Mouse (Mus musculus) liver, postnatal 0 days (tissue): Measurements from ENCODE around the gene Dhcr24. TPM values are rescaled to one million over a fixed set of nuclear protein-coding genes. Genes with fewer than 3 reads are reported as not detected.

Source experiments
- ATAC-seq: fragments of 200-750 bp; cut with Nextera tagmentation; 2 replicates; pipeline ENCODE4 v1.8.0; 2017; ENCODE audit warnings: mild to moderate bottlenecking, moderate library complexity
- DNase-seq: peaks from one replicate; pipeline ENCODE4 v3.0.0-alpha.2; 2016
- H3K27ac ChIP-seq: fragments of 300-500 bp; sonication (generic); 2 replicates; pipeline ENCODE4 v1.5.1; 2014; ENCODE audit warnings: antibody characterized with exemption, moderate library complexity, mild to moderate bottlenecking, low read depth
- H3K27me3 ChIP-seq: fragments of 300-500 bp; sonication (generic); 2 replicates; pipeline ENCODE4 v1.6.1; 2014; ENCODE audit warnings: low read length, control low read depth, mixed read lengths; ENCODE audit not compliant: insufficient read depth
- H3K36me3 ChIP-seq: fragments of 300-500 bp; sonication (generic); replicated peaks from 2 replicates; pipeline ENCODE4 v1.6.1; 2014; ENCODE audit warnings: mild to moderate bottlenecking, control low read depth, low read length, moderate library complexity, mixed read lengths; ENCODE audit not compliant: insufficient read depth
- H3K4me1 ChIP-seq: fragments of 300-500 bp; sonication (generic); 2 replicates; pipeline ENCODE4 v1.6.1; 2014; ENCODE audit warnings: antibody characterized with exemption, mild to moderate bottlenecking, control low read depth; ENCODE audit not compliant: insufficient read depth
- H3K4me2 ChIP-seq: fragments of 300-500 bp; sonication (generic); 2 replicates; pipeline ENCODE4 v1.6.1; 2014; ENCODE audit warnings: low read depth, mild to moderate bottlenecking, low read length, moderate library complexity, mixed read lengths
- H3K4me3 ChIP-seq: fragments of 300-500 bp; sonication (generic); 2 replicates; pipeline ENCODE4 v1.5.1; 2014; ENCODE audit warnings: low read depth, low read length
- H3K9ac ChIP-seq: fragments of 300-500 bp; sonication (generic); replicated peaks from 2 replicates; pipeline ENCODE4 v1.6.1; 2014; ENCODE audit warnings: mild to moderate bottlenecking, moderate library complexity
- H3K9me3 ChIP-seq: fragments of 300-500 bp; sonication (generic); 2 replicates; pipeline ENCODE4 v1.6.1; 2016; ENCODE audit warnings: mild to moderate bottlenecking, control low read depth, low read length, mixed read lengths
- CTCF ChIP-seq: sonication (generic); IDR thresholded peaks from 2 replicates; pipeline ENCODE4 v1.5.1; 2016; ENCODE audit warnings: antibody characterized with exemption, low read depth
- EP300 ChIP-seq: IDR thresholded peaks from 2 replicates; pipeline ENCODE4 v1.6.1; 2016; ENCODE audit warnings: antibody characterized with exemption, low read depth, mild to moderate bottlenecking
- WGBS: fragments of 180-500 bp; shearing (Covaris S2); extraction: QIAGEN DNeasy Blood & Tissue Kit; methylation state at CpG from one replicate; pipeline ENCODE4 v1.1.7; 2014; ENCODE audit not compliant: insufficient replicate concordance; 5-methylcytosine and 5-hydroxymethylcytosine counted together
- polyA plus RNA-seq: library from polyadenylated mRNA; unstranded; fragments of >200 nt; fragmentation: Nextera tagmentation; extraction: Ambion mirVana; gene quantifications from 2 replicates; pipeline ENCODE4 v1.2.1, GENCODE M21; 2015

Dhcr24 gene
- polyA plus RNA-seq, 1 experiment from 2014 or later, result 17.1 TPM

GRCm38 (mm10) chr4:106557978-106558377 lies 2.9 kb upstream of the Dhcr24 start:
- DNase-seq (no peak), ATAC-seq (no peak)
- 0 out of 2 replicates have a peak, but pooled peaks cover 3% of the 10 kb centered on the region for H3K27me3 ChIP-seq
- H3K4me3 ChIP-seq, result no peak overlapping the region
- no peak overlapping the region for H3K9ac ChIP-seq
- H3K27ac ChIP-seq, result peak overlapping the region; percentile 95
- H3K9me3 ChIP-seq, result no peaks in the 10 kb centered on the region
- no peak overlapping the region for H3K4me2 ChIP-seq
- TF ChIP-seq EP300, result no peak
- peaks cover 9% of the 10 kb centered on the region for H3K4me1 ChIP-seq
- no peaks in the 10 kb centered on the region for H3K36me3 ChIP-seq
- WGBS, result no CpG with 5 or more reads among the region's 1 CpGs

GRCm38 (mm10) chr4:106559343-106560212 lies 1.3 kb upstream of the Dhcr24 start:
- 31% methylated on average over 13 of the region's 13 CpGs for WGBS
- H3K4me3 ChIP-seq, result peak overlapping the region; percentile 85

DNA sequence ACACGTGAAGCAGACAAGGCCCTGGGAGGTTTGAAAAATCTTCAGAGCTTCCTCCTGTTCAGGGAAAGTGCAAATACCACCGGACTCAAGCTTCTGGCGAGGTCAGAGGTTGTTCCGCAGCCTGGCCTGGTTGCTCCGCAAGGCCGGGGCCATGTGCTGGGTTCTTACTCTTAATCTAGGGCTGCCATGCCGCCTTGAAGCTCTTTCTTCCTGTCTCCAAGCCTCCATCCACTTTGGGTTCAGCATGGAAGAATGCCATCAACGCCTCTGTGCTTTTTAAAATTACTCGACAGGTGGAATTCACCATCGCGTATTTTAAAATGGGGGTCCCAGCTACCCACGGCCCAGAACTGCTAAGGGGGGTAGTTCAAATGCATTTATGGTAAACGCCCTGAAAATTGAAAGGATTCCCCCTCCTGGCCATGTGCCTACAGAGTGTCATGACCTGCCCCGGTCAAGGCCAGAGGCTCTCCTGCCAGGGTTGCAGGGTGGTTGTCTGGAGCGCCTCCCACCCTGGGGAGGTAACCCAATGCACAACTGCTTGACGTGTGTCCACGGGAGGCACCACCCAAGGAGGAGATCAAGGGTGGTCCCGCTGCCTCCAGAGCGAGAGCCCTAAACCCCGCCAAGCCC lies 509 bp upstream of the Dhcr24 start:
- Histone ChIP-seq H3K9ac (peak overlapping the region; percentile 83), H3K4me1 (peaks cover 9% of the 10 kb centered on the region), H3K27me3 (0 out of 2 replicates have a peak, but pooled peaks cover 3% of the 10 kb centered on the region), H3K4me2 (peak overlapping the region; percentile 98), H3K36me3 (peaks cover 9% of the 10 kb centered on the region; the same call in 1 of the 2 replicates), H3K4me3 (peak overlapping the region; percentile 85), H3K27ac (peak overlapping the region; percentile 95), H3K9me3 (no peaks in the 10 kb centered on the region)
- DNase-seq, result no peak
- 4% methylated on average over 19 of the region's 20 CpGs for WGBS
- TF ChIP-seq CTCF (no peak), EP300 (peak; percentile 39; the same call in 1 of the 2 replicates)
- peak; percentile 71 for ATAC-seq

More at GRCm38 (mm10) chr4:106559343-106560212, 1.3 kb upstream of the Dhcr24 start:
- Histone ChIP-seq H3K9me3 (no peaks in the 10 kb centered on the region), H3K36me3 (0 out of 2 replicates have a peak, but pooled peaks cover 2% of the 10 kb centered on the region), H3K27ac (peak overlapping the region; percentile 95), H3K4me1 (peaks cover 9% of the 10 kb centered on the region), H3K27me3 (0 out of 2 replicates have a peak, but pooled peaks cover 3% of the 10 kb centered on the region), H3K4me2 (peak overlapping the region; percentile 98), H3K9ac (peak overlapping the region; percentile 83)
- ATAC-seq, result peak; percentile 54
- DNase-seq, result peak; percentile 38
- TF ChIP-seq CTCF (no peak), EP300 (peak; percentile 66)

- peak overlapping the region; percentile 83 for H3K9ac ChIP-seq
- DNase-seq (no peak), ATAC-seq (no peak)
- peaks cover 12% of the 10 kb centered on the region; the same call in 1 of the 2 replicates for H3K36me3 ChIP-seq
- peak overlapping the region; percentile 95 for H3K27ac ChIP-seq
- H3K27me3 ChIP-seq, result 0 out of 2 replicates have a peak, but pooled peaks cover 3% of the 10 kb centered on the region
- peaks cover 9% of the 10 kb centered on the region for H3K4me1 ChIP-seq
- H3K4me2 ChIP-seq, result peak overlapping the region; percentile 98
- peak overlapping the region; percentile 85 for H3K4me3 ChIP-seq
- no peaks in the 10 kb centered on the region for H3K9me3 ChIP-seq
- WGBS, result 12% methylated on average over 6 of the region's 6 CpGs
- TF ChIP-seq EP300 (no peak), CTCF (no peak)
Measured at GRCm38 (mm10) chr4:106562006-106562405, 1.2 kb downstream of the Dhcr24 start.

GRCm38 (mm10) chr4:106562837-106563790 lies 2.3 kb downstream of the Dhcr24 start:
- H3K27me3 ChIP-seq, result 0 out of 2 replicates have a peak, but pooled peaks cover 3% of the 10 kb centered on the region
- DNase-seq (peak; percentile 54), ATAC-seq (peak; percentile 26)
- no peak for TF ChIP-seq CTCF
- TF ChIP-seq EP300, result no peak
- peaks cover 9% of the 10 kb centered on the region for H3K4me1 ChIP-seq
- WGBS, result 33% methylated on average over 9 of the region's 9 CpGs
- peak overlapping the region; percentile 95 for H3K27ac ChIP-seq
- H3K4me2 ChIP-seq, result peak overlapping the region; percentile 98
- H3K9me3 ChIP-seq, result no peaks in the 10 kb centered on the region
- H3K9ac ChIP-seq, result peak overlapping the region; percentile 83
- peak overlapping the region; percentile 85 for H3K4me3 ChIP-seq
- H3K36me3 ChIP-seq, result peaks cover 14% of the 10 kb centered on the region; the same call in 1 of the 2 replicates
